Mouse (Mus musculus): ENCODE measurements around the gene Nek7.

Gene Nek7

GRCm38 (mm10) chr1:138607862-138608261, 12.1 kb downstream of the Nek7 start:
- no peak for DNase-seq

DNA sequence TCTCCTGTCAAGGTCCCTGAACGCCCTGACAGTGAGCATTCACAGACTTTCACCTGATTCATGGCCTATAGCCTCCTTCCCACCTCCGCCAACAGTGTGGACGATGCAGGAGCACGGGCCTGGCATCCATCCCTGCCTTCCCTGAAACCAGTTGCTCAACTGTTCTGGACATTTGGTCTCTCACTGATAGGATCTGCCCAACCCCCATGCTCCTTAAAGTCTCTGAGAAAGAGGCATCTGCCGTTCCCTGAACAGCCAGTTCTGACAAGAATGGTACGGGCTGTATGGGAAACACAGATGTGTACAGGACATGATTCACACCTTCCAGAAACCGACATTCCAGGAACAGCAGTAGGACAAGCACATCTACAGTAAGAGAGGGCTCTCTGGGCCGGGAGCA, 13.2 kb downstream of the Nek7 start:
- no peak for DNase-seq

DNA sequence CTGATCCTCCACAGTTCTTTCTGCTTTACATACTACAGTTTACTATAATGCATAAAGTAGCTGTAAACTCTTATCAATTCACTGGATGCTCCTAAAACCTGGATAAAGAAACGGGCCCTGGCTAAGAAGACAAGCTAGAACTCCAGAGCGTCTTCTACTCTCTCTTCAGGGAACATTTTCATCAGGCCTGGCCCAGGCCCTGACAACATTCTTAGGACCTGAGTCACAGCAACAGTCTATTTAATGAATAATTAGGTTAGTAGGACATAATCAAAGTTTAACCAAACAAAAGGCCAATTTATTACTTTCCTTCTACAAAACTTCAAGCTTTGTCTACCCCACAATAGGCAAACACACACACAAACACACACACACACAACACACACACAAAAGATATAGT, 15.2 kb downstream of the Nek7 start:
- DNase-seq: no peak

DNA sequence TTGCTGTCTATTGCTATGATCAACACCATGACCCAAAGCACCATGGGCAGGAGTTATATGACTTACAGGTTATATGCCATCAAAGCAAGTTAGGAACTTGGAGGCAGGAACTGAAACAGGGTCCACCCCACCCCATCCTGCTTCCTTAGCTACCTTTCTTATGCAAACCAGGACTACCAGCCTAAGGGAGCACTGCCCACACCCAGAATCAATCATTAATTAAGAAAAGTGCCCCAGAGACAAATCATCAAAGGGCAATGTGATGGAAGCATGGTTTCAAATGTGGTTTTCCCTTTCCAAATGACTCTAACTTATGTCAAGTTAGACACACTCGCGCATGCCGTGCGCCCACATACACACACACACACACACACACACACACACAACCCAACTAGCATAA, 16.0 kb downstream of the Nek7 start:
- no peak for DNase-seq

DNA sequence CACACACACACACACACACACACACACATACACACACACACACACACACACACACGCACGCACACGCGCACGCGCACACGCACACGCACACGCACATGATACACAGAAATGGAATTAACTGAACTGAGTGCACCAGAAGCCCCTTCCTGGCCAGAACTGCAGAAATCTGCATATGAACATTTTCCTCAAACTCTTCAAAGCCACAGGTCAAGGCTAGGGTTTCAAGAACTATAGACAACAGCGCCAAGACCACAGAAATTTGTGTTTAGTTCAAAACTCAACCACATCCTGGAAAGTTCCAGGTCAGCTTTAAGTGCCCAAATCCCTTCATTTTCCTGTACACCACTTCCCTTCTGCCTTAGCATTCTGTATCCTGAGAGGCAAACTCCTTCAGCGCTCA, 21.9 kb downstream of the Nek7 start:
- no peak for DNase-seq

GRCm38 (mm10) chr1:138596127-138596706, 23.7 kb downstream of the Nek7 start:
- no peak for DNase-seq

DNA sequence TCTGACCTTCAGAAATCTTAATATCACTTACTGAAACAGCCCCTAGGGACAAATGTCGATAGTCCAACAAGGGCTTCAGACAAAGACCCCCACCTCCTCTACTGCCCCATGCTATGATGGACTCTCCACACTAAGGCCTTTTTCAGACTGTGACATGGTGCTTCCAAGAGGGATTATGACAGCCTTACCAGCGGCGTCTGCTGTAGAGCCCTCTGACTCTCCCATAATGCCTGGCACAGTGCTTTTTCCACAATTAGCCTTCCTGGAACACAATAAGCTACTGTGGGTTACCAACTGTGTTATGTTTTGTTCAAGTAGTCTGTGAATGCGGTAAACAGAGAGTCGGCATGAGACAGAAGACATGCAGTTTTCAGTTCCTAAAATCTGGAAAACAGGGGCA, 25.0 kb downstream of the Nek7 start:
- no peak for DNase-seq

DNA sequence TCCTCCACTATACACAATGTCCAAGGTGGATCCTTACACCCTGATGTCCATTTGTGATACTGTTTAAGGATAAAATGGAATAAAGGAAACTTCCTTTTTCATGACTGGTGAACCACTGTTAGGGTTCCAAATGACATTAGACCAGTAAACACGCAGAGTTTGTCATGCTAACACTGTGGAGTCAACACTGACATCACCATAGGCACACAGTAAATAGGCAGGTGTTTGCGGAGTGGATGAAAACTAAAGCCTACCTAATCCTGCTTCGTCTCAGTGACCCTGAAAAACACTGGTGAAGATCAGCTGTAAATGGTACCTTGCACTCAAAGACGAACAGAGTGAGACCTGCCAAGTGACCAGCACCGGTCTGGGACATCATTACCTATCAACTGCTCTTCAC, 26.0 kb downstream of the Nek7 start:
- no peak for DNase-seq

DNA sequence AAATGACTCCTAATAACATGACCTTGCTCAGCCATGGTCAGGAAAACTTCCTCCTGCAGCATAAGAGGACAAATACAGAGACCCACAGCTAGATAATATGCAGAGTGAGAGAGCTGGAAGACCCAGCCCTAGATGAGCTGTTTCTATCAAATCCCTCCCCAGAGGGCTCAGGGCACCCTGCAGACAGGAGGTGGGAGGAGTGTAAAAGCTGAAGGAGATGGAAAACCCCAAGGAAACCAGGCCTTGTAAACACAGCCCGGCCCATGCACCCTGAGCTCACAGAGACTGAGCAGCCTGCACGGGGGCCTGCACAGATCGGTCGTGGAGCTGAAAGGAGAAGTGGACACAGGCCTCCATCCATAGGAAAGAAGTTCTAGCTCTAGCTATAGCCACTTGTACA, 27.5 kb downstream of the Nek7 start:
- no peak for DNase-seq

- DNase-seq: no peak
Measured at GRCm38 (mm10) chr1:138590451-138591022, 29.4 kb downstream of the Nek7 start.

DNA sequence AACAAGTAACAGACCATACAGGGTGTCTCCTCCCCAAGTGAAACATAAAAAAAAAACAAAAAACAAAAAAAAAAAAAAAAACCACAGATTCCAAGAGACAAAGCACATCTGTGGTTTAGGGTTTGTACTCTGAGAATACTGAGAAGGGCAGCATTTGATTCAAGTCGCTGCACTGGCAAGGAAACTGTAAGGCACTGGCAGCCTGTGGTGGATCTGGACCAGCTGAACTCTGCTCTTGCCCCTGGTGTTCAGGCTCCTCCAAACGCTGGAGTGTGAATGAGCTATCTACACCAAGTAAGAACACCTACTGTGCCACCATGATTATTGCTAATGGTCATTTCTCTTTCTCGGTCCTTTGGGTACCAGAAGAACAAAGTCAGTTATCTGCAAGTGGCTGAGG, 30.8 kb downstream of the Nek7 start:
- no peak for DNase-seq

DNA sequence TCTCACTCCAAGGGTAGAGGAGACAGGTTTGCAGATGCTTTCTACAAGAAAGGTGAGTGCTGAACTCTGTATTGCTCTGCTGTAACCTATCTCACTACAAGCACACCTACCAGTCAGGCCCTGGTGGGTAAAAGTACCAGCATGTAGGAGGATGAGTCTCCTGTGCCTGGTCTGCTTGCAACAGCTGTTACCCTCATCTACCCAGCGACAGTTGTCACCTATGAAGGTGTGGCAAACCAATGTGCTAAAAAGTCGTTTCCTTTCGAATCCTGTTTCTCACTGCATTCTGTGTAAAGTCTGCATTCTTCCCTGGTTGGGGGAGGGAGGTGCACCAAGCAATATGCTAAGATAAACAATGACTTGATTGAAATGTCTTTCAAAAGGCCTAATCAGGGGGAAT, 32.1 kb downstream of the Nek7 start:
- DNase-seq: no peak

GRCm38 (mm10) chr1:138586891-138587290, 33.0 kb downstream of the Nek7 start:
- DNase-seq: no peak

DNA sequence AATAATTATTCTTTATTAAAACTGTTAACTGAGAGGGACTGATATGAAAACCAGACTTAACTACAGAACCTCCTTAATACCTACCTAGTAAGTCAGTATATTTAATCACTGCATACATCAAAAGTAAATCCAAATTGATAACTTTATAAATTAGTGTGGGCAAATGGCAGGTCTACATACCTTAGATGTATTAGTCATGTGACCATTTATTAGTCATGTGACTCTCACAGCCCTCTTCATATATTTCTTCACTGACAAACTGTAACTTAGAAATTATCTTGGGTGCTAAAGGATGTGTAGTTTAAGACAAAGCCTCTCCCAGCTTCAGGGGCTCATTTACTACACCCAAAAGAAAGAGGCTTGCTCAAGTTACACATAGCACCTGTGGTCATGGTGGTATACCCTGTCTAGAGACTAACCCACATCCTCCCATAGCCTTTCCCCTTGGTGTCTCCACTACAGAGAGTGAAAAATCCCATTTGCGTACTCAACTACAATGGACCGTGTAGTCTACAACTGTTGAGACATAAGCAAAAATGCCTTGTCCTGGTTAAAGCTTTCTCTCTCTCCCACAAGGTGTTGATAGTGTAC, 35.4 kb downstream of the Nek7 start:
- DNase-seq: no peak

DNA sequence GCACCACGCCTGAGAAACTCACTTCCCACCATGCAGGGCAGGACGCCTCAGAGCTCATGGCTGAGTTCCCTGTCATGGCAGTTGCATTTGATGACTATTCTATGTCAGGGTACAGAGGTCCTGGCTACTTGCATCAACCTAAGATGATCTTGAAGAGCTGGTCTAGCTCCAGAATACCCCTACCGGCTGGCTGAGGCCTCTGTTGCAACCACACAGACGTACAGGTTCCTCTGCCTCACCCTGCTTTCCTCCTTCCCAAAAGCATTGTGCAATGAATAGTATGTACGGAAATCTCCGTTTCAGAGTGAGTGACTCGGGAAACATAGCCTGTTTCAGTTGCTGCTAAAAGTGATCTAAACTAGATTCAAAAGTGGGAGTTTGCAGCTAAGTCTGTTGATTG, 37.7 kb downstream of the Nek7 start:
- DNase-seq: no peak

GRCm38 (mm10) chr1:138579822-138580492, 40.0 kb downstream of the Nek7 start:
- no peak for DNase-seq

GRCm38 (mm10) chr1:138579207-138579606, 40.7 kb downstream of the Nek7 start:
- DNase-seq: no peak

- DNase-seq: no peak
Measured at GRCm38 (mm10) chr1:138576803-138577202, 43.1 kb downstream of the Nek7 start.

GRCm38 (mm10) chr1:138576066-138576697, 43.8 kb downstream of the Nek7 start:
- no peak for DNase-seq

- DNase-seq: no peak
Measured at GRCm38 (mm10) chr1:138575629-138576028, 44.3 kb downstream of the Nek7 start.

- no peak for DNase-seq
Measured at GRCm38 (mm10) chr1:138571565-138572361, 48.2 kb downstream of the Nek7 start.

DNA sequence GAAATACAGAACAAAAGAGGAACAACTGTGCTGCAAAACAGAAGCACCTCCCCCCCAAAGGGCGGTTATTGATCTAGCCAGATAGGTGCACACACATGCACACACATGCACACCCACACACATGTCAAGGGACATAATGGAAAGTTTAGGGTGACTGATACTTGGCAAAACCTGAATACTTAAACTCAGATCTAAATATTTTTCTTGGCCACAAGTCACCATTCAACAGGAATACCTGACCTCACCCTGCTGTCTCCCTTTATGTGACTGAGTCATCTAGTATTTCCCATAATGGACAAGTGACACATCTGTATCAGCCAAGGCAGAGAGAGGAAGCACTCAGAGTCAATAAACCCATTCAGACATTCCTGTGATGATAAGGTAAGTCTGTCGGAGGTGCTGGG, 48.9 kb downstream of the Nek7 start:
- DNase-seq: no peak
